Mouse (Mus musculus) lung, adult 18-20 months (tissue): Measurements from ENCODE around the gene Clec12b.

Experiments
- DNase-seq, 2 experiments: peaks; one replicate each; pipeline ENCODE4 v3.0.0; 2022; ENCODE audit warnings: mixed read lengths in 2 of 2

Gene Clec12b

DNA sequence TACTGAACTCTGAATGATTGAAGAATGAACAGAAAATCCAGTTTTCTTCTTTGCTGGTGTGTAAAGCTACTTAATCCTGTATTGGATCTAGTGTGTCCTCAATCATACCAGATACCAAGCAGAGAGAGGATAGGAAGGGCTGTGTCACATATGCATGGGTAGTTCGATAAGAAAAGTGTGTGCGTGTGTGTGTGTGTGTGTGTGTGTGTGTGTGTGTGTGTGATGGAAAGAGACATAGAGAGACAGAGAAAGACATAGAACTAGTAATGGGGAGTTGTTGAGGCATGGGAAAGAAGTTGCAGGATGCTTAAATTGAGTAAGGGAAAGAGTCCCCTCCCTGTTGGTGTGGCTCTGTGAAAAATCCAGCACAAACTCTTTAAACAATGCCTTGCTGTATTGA lies at the start of gene Clec12b:
Gene Clec12b, minus strand, starts transcription at position 101 of the 400 bp plus-strand sequence.
- no peak for DNase-seq

DNA sequence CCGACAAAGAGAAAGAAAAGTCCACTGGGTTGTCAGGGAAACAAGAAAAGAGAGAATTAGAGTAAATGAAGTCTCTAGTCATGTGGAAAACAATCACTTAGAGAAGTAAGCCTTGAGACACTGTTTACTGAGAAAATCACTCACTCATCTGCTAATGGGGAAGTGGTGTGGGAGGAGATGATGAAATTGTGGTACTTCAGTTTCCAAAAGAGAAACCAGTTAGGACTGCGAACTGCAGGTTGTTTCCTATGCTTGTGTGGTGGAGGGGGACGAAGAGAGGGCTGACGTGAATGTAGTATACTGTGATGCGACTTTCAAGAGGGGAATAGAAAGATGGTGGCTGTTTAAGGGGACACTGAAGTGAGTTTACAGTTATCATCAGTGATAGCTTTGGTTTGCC lies 48.6 kb upstream of the Clec12b start:
- peak in 1 of 2 experiments; percentile 38 for DNase-seq

GRCm38 (mm10) chr6:129427281-129427680 lies 41.6 kb upstream of the Clec12b start:
- DNase-seq = peak; percentile 15 to 34

- peak; percentile 77 to 82 for DNase-seq
Observed at GRCm38 (mm10) chr6:129425812-129426211, 40.1 kb upstream of the Clec12b start.

- DNase-seq = peak; percentile 15 to 50
Observed at GRCm38 (mm10) chr6:129425217-129425616, 39.5 kb upstream of the Clec12b start.

- peak; percentile 70 to 71 for DNase-seq
Observed at GRCm38 (mm10) chr6:129423734-129424072, 38.0 kb upstream of the Clec12b start.

- DNase-seq = no peak
Observed at GRCm38 (mm10) chr6:129423040-129423733, 37.5 kb upstream of the Clec12b start.

DNA sequence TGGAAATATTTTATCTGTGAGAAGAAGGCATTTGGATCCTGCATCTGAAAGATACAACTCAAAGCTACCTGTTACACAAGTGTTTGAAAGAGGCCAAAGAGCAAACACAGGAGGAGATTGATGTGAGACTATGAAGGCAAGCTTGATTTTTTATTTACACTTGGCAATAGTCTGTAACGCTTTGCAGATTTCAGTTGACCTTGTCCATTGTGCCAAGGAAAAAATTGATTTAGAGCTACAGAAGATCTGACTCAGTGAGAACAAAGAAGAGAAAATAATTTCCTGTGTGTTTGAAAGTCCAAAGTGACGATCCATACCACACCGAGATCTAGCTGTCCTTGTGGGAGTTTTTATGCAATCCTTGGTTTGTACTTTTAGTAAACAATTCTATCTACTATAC lies 36.6 kb upstream of the Clec12b start:
- DNase-seq = no peak

DNA sequence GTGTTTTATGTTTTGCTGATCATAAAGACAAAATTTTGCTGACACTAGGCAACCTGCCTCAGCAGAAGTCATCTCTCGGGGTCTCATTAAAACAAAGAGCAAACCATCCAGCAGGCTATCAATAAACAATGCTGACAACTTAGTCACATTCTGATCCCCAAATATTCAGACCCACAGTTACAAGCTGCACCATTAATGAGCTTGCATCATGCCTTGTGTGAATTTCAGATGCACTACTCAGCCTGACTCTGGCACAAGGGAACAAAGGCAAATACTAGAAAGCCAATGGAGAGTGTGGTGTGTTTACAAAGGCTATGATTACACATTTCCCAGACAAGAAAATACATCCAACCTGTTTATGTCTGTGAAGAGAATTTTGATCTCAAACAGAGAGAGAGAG lies 28.5 kb upstream of the Clec12b start:
- DNase-seq = no peak

DNA sequence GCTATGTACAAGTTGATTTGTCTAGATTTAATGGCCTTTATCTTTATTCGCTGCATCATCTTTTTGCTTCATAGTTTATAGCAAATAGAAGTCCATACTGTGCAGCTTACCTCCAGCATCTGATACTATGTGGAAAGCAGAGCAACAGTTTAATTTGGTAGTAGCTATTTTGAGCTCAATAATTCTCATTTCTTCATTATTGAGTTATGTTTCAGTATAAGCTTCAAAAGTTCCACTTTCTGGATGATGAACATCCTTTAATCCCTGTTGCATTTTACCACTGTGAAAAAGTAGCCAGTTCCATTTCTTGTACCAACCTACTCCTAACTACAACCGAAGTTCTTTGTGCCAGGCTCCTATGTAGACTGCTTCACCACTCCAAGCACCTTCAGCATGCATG lies 22.9 kb upstream of the Clec12b start, which contains the start of gene Clec9a:
Gene Clec9a, plus strand, starts transcription at position 301 of the 400 bp plus-strand sequence.
- no peak for DNase-seq

- no peak for DNase-seq
Observed at GRCm38 (mm10) chr6:129407324-129407723, 21.6 kb upstream of the Clec12b start.

GRCm38 (mm10) chr6:129405999-129406398 lies 20.3 kb upstream of the Clec12b start:
- DNase-seq = no peak

DNA sequence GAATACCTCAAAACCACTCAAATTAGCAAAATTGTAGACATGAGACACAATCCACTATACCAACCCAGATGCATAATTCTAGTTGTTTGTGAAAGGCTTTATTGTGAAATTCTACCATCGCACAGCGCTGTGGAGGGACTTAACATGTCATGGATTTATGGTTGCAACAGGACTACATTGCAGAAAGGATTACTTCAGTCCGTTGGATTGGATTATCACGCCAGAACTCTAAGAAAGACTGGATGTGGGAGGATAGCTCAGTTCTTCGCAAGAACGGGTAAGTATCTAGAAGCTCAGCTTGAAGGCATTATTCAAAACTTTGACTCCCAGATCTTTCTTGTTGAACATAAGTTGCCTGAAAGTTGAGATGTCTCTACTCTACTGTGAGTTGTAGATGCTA lies 17.7 kb upstream of the Clec12b start:
- no peak for DNase-seq

DNA sequence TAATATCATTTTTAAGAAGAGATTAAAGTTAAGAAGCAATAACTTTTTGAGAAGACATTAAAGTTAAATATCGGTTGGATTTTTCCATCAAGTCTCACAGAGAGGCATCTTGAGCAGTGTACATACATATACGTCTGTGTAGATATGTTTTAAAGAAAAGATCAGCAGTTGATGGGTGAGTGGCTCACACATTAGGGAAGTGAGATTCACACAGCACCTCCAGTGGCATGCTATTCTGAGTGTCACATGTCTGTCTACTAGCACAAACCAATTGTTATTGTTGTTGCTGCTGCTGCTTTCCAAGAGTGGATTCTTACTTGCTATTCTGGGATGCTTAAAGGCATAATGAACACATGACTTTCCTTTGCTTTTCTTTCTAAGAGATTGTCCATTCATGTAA lies 16.7 kb upstream of the Clec12b start:
- no peak for DNase-seq

- DNase-seq = peak; percentile 39 to 57
Observed at GRCm38 (mm10) chr6:129399945-129400344, 14.3 kb upstream of the Clec12b start.

DNA sequence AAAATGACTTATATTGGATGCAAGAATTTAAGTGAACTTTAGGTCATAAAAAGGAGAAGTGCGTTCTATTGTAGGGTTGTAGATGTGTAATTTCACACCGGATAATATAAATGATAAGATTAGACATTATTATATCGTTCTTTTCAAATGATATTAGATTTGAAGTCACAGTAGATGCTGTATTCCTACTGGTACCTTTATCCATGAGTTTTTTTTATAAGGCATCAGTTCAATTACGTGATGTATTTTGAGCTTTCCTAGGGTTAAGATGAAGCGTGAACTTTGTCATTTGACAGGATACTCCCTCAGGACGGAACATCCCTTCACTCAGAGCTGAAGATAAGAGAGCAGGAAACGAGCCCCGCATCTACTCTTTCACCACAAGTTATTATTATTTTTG lies 11.3 kb upstream of the Clec12b start, which contains the start of gene Clec1b:
Gene Clec1b, plus strand, starts transcription at position 301 of the 400 bp plus-strand sequence.
- no peak for DNase-seq

GRCm38 (mm10) chr6:129393732-129394131 lies 8.1 kb upstream of the Clec12b start:
- DNase-seq = no peak

DNA sequence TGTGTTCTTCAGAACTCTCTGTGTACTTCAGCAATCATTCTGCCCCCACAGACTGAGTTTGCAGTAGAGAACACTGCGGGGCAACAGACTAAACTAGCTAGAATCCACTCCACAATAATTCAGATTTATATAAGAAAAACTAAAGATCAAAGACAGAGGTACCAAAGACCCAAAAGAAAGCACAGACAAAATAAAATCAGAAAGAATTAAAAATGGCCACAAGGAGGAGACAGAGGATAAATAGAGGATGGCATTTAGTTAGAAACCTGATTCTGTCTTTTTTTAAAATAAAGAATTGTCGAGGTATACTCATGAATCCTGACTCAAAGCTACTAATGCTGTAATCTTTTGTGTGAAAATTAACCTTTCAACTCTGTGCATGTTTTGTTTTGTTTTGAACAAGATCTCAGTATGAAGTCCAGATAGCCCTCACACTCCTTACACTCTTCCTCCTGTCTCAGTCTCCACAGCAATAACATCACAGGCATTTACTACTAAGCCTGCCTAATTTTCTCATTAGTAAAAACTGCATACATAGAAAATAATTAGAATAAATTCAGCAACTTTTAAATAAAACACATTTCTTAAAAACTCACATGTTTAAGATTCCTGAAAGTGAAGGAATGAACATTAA lies 7.5 kb upstream of the Clec12b start:
- no peak for DNase-seq

DNA sequence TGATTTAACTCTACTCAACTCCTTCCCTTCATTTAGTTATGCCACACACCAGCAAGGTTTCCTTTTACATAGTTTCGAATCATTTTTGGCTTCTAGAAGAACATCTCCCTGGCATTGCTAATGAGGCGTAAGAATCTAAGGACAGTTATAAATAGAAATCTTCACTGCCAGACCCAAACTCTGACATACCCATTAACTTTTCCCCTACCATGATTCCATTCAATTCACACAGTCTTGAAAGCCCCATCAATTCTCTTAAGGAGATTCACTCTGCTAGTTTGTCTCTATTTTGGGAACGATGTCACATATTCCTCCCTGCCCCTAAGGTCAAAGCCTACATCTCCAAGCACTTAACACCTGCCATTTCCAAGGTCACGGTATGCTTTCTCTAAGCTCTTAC lies 674 bp downstream of the Clec12b start:
- DNase-seq = no peak

DNA sequence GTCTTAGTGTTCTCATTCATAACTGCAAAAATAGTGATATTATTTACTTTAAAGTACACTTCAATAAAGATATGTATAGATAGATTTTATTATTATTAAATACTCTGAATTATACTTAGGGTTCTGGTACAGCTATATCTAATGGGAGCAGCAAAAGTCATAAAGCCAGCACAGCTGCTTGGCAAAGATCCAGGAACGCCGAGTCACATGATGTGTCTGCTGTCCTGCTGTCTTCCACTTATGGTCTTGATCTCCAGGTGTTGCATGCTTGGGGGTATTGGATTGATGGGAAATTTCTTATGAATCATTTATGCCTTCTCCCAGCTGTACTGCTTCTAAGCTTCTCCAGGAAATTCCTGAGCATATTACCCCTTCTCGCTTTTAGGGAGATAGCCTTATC lies 2.2 kb downstream of the Clec12b start:
- no peak for DNase-seq

DNA sequence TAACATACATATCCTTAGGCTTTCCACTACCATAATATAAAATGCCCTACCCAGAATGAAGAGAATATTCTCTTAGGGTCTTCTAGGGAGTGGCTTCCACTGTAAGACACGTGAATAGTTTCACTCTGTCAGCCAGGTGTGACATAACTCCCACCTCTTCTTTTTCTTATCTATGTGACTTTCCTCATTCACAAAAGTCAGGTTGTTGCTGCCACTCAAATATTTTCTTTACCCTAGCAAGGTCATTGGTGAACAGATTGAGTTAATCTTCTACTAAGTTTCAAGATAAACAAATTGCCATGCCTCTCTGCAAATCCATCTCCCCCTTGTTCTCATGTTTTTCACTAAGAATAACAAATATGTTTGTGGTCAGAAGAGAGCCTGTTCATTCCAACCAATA lies 3.9 kb downstream of the Clec12b start:
- no peak for DNase-seq

- no peak for DNase-seq
Observed at GRCm38 (mm10) chr6:129380454-129380853, 5.2 kb downstream of the Clec12b start.

- DNase-seq = no peak
Observed at GRCm38 (mm10) chr6:129374937-129375471, 10.7 kb downstream of the Clec12b start.
